Mouse (Mus musculus): ENCODE measurements around the gene Gm49388. TPM values are rescaled to one million over a fixed set of nuclear protein-coding genes. Genes with fewer than 3 reads are reported as not detected.
A peak's percentile ranks its signal among the peaks of the same experiment; 100 is the strongest.

The Gm49388 gene
- polyA plus RNA-seq, 1 experiment = not detected

- no peak overlapping the region for H3K27ac ChIP-seq (ENCODE audit: insufficient read depth, low read length)
- no peaks in the 10 kb centered on the region for H3K4me1 ChIP-seq (ENCODE audit: control insufficient read depth, insufficient read depth, low read length)
- no peak overlapping the region for H3K4me3 ChIP-seq (ENCODE audit: insufficient read depth, low read length)
- TF ChIP-seq POLR2A (IDR thresholded peaks at IDR 0.05; ENCODE audit: low read depth, low read length) = no peak
- TF ChIP-seq CTCF (IDR thresholded peaks at IDR 0.05; ENCODE audit: borderline replicate concordance, insufficient read depth, low read length) = no peak
Observed at GRCm38 (mm10) chr7:127799211-127799610, 13.8 kb downstream of the Gm49388 start.

GRCm38 (mm10) chr7:127799738-127800137 is 14.3 kb downstream of the Gm49388 start:
- no peaks in the 10 kb centered on the region for H3K4me1 ChIP-seq (ENCODE audit: control insufficient read depth, insufficient read depth, low read length)
- no peak overlapping the region for H3K27ac ChIP-seq (ENCODE audit: insufficient read depth, low read length)
- no peak for TF ChIP-seq CTCF (IDR thresholded peaks at IDR 0.05; ENCODE audit: borderline replicate concordance, insufficient read depth, low read length)
- no peak for TF ChIP-seq POLR2A (IDR thresholded peaks at IDR 0.05; ENCODE audit: low read depth, low read length)
- no peak overlapping the region for H3K4me3 ChIP-seq (ENCODE audit: insufficient read depth, low read length)

GRCm38 (mm10) chr7:127800435-127801009 is 15.1 kb downstream of the Gm49388 start, which contains the start of gene Hsd3b7:
Gene Hsd3b7 (plus strand): TSS chr7:127800604.
- Histone ChIP-seq H3K4me3 (ENCODE audit: insufficient read depth, low read length) (no peak within 1 kb of the TSS), H3K27ac (ENCODE audit: insufficient read depth, low read length) (no peak within 1 kb of the TSS), H3K4me1 (ENCODE audit: control insufficient read depth, insufficient read depth, low read length) (no peaks in the 10 kb centered on the region)
- TF ChIP-seq POLR2A (IDR thresholded peaks at IDR 0.05; ENCODE audit: low read depth, low read length) (peak; percentile 73), CTCF (IDR thresholded peaks at IDR 0.05; ENCODE audit: borderline replicate concordance, insufficient read depth, low read length) (peak; percentile 47; the same call in 1 of the 2 replicates)

- Histone ChIP-seq H3K27ac (ENCODE audit: insufficient read depth, low read length) (no peak overlapping the region), H3K4me1 (ENCODE audit: control insufficient read depth, insufficient read depth, low read length) (no peaks in the 10 kb centered on the region), H3K4me3 (ENCODE audit: insufficient read depth, low read length) (no peak overlapping the region)
- TF ChIP-seq CTCF (IDR thresholded peaks at IDR 0.05; ENCODE audit: borderline replicate concordance, insufficient read depth, low read length) (no peak), POLR2A (IDR thresholded peaks at IDR 0.05; ENCODE audit: low read depth, low read length) (no peak)
Observed at GRCm38 (mm10) chr7:127801010-127801621, 15.7 kb downstream of the Gm49388 start.

- no peak for TF ChIP-seq CTCF (IDR thresholded peaks at IDR 0.05; ENCODE audit: borderline replicate concordance, insufficient read depth, low read length)
- TF ChIP-seq POLR2A (IDR thresholded peaks at IDR 0.05; ENCODE audit: low read depth, low read length) = no peak
- H3K4me3 ChIP-seq (ENCODE audit: insufficient read depth, low read length) = no peak overlapping the region
- H3K27ac ChIP-seq (ENCODE audit: insufficient read depth, low read length) = no peak overlapping the region
- H3K4me1 ChIP-seq (ENCODE audit: control insufficient read depth, insufficient read depth, low read length) = no peaks in the 10 kb centered on the region
Observed at GRCm38 (mm10) chr7:127802313-127802712, 16.9 kb downstream of the Gm49388 start.

GRCm38 (mm10) chr7:127808821-127809220 is 23.4 kb downstream of the Gm49388 start:
- Histone ChIP-seq H3K4me1 (ENCODE audit: control insufficient read depth, insufficient read depth, low read length) (no peaks in the 10 kb centered on the region), H3K27ac (ENCODE audit: insufficient read depth, low read length) (no peak overlapping the region)
- no peak for TF ChIP-seq POLR2A (IDR thresholded peaks at IDR 0.05; ENCODE audit: low read depth, low read length)
- no peak for TF ChIP-seq CTCF (IDR thresholded peaks at IDR 0.05; ENCODE audit: borderline replicate concordance, insufficient read depth, low read length)

GRCm38 (mm10) chr7:127809846-127810245 is 24.4 kb downstream of the Gm49388 start:
- no peak overlapping the region for H3K4me3 ChIP-seq (ENCODE audit: insufficient read depth, low read length)
- no peaks in the 10 kb centered on the region for H3K4me1 ChIP-seq (ENCODE audit: control insufficient read depth, insufficient read depth, low read length)
- no peak overlapping the region for H3K27ac ChIP-seq (ENCODE audit: insufficient read depth, low read length)
- no peak for TF ChIP-seq CTCF (IDR thresholded peaks at IDR 0.05; ENCODE audit: borderline replicate concordance, insufficient read depth, low read length)
- no peak for TF ChIP-seq POLR2A (IDR thresholded peaks at IDR 0.05; ENCODE audit: low read depth, low read length)

More at GRCm38 (mm10) chr7:127808821-127809220, 23.4 kb downstream of the Gm49388 start:
- no peak overlapping the region for H3K4me3 ChIP-seq (ENCODE audit: insufficient read depth, low read length)

GRCm38 (mm10) chr7:127810650-127811049 is 25.2 kb downstream of the Gm49388 start:
- no peak overlapping the region for H3K4me3 ChIP-seq (ENCODE audit: insufficient read depth, low read length)
- no peaks in the 10 kb centered on the region for H3K4me1 ChIP-seq (ENCODE audit: control insufficient read depth, insufficient read depth, low read length)
- TF ChIP-seq POLR2A (IDR thresholded peaks at IDR 0.05; ENCODE audit: low read depth, low read length) = no peak
- TF ChIP-seq CTCF (IDR thresholded peaks at IDR 0.05; ENCODE audit: borderline replicate concordance, insufficient read depth, low read length) = no peak
- H3K27ac ChIP-seq (ENCODE audit: insufficient read depth, low read length) = no peak overlapping the region

GRCm38 (mm10) chr7:127811240-127811639 is 25.8 kb downstream of the Gm49388 start:
- Histone ChIP-seq H3K4me3 (ENCODE audit: insufficient read depth, low read length) (no peak overlapping the region), H3K4me1 (ENCODE audit: control insufficient read depth, insufficient read depth, low read length) (no peaks in the 10 kb centered on the region), H3K27ac (ENCODE audit: insufficient read depth, low read length) (no peak overlapping the region)
- no peak for TF ChIP-seq CTCF (IDR thresholded peaks at IDR 0.05; ENCODE audit: borderline replicate concordance, insufficient read depth, low read length)
- TF ChIP-seq POLR2A (IDR thresholded peaks at IDR 0.05; ENCODE audit: low read depth, low read length) = no peak

- H3K4me1 ChIP-seq (ENCODE audit: control insufficient read depth, insufficient read depth, low read length) = no peaks in the 10 kb centered on the region
- TF ChIP-seq CTCF (IDR thresholded peaks at IDR 0.05; ENCODE audit: borderline replicate concordance, insufficient read depth, low read length) (no peak), POLR2A (IDR thresholded peaks at IDR 0.05; ENCODE audit: low read depth, low read length) (no peak)
- no peak overlapping the region for H3K27ac ChIP-seq (ENCODE audit: insufficient read depth, low read length)
- no peak overlapping the region for H3K4me3 ChIP-seq (ENCODE audit: insufficient read depth, low read length)
Observed at GRCm38 (mm10) chr7:127812292-127812691, 26.9 kb downstream of the Gm49388 start.

Data from embryonic fibroblast, embryonic 13.5 days (primary cell).